Mouse (Mus musculus): Measurements from ENCODE around the gene Hnrnph2.

The Hnrnph2 gene

DNA sequence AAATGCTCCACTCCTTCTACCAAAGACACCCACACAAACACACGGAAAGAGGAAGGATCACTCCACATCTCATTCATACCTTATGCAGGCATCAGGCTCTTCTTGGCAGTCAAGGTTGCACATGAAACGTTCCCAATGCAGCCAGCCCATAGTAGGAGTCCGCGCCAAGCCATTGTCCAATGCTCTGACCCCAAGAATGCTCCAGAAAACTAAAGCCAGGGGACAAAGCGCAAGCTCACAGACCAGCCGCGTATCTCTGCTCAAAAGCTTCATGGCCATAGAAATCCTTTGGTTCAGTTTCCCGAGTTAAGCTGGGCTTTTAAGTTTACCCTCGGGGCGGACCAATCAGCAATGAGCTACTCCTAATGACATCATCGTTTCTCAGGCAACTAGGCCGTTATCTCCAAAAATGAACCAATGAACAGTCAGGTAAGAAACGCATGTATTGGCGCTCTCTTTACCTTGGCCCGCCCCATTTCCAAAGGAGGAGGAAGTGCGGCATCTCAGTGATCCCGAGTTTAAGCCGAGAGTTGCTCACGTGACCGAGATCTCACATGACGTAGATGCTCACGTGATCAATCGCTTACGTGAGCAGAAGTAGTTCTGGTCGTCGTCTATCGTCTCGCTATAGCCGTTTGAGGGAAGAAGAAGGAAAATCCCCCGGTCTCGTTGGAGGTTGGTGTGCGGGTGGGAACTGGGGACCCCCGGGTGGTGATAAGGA lies at the start of gene Hnrnph2, which contains the start of gene Gla:
Hnrnph2 (plus strand) TSS at position 521 of the 721 bp plus-strand sequence.
Gla (minus strand) TSS at position 467 of the 721 bp plus-strand sequence.
- in situ Hi-C loops (cut with MboI), result no loop called here

DNA sequence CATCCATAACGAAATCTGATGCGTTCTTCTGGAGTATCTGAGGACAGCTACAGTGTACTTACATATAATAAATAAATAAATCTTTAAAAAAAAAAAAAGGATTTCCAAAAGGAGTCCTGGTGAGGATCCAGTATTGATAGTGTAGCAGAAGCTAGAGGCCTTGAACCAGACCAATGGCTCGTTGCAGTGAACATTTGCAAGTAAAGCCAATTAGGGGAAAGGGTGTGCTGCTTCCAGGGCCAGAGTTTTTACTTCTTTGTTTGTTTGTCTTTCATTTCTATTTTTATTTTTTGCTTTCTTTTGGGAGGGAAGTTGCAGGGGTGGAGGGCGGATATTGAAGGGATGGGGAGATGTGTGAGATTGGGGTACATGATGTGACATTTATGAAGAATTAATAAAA lies 47.7 kb upstream of the Hnrnph2 start:
- in situ Hi-C loops (cut with MboI), result no loop called here

DNA sequence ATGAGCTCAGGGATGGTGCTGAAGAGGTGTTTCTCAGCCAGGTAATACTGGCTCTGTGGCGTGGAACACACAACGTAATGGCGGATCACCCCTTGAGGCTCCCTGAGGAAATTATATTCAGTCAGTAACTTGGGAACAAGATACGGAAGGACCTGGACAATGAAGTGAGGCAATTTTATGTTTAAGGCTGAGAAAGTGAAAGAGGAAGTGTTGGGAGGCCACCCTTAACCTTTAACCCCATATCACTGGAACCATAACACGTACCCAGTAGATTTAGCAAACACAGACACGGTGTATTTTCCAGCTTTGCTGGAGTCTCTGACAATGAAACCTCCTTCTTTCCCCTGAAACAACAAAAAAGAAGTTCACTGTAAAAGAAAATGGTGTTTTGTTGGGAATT lies 46.6 kb upstream of the Hnrnph2 start:
- in situ Hi-C loops (cut with MboI), result no loop called here

DNA sequence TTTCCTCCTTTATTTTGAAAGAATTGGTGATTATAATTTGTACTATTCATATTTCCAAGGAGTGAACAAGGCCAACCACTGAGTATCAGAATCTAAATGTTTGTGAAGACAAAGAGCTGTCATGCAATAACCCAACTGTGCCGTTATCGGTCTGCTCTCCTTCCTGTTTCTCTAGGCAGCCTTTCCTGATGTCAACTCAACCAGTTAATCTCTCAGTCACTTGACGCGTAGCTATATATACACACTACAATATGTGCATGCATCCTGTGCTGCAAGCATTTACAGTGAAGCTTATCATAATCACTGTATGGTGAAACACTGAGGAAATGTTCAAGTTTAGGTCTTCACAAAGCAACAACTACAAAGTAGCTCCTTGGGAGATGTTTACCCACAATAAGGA lies 36.7 kb upstream of the Hnrnph2 start:
- in situ Hi-C loops (cut with MboI), result no loop called here

DNA sequence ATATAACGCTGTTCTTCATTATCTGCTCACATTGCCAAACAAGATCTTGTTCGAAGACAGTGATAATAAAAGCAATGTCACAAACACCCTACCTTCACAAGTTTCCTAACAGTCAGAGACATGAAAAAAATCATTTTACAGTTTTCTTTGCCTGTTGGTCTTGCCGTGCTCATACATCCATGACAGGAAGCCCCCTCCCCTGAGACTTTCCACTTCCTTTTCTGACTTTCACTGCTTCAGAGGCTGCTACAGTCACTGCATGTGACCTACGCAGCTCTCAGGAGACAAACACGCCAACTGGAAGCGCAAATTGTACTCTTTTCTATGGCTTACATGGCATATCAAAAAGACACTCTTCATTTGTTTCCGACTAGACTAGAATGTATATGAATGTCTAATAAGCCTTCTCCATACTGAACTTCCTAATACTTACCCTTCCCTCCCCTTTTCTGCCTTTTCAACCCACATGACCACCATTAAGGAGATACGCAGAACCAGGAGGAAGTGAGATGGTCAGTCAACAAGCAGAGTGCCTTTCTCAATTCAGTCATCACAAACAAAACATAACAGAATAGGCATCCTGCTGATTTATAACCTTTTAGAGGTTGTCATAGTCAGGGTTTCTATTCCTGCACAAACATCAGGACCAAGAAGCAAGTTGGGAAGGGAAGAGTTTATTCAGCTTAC lies 34.3 kb upstream of the Hnrnph2 start:
- in situ Hi-C loops (cut with MboI), result no loop called here

DNA sequence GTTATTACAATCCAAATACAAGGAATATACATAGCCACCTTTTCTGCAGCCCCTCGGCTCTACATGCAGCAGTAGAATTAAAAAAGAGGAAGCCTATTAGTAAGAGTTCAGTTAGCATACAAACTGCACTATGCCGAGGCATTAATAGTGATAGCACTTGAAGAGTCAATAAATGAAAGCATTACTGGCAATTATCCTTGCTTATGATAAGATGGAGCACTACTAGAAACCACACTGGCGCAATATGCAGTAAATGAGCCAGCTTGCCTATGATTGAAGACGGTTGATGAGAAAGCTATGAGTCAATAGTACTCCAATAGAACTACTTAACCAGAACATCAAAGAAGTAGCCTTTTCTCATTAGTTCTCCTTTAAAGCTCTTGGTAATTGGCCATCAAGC lies 23.1 kb upstream of the Hnrnph2 start:
- in situ Hi-C loops (cut with MboI), result no loop called here

DNA sequence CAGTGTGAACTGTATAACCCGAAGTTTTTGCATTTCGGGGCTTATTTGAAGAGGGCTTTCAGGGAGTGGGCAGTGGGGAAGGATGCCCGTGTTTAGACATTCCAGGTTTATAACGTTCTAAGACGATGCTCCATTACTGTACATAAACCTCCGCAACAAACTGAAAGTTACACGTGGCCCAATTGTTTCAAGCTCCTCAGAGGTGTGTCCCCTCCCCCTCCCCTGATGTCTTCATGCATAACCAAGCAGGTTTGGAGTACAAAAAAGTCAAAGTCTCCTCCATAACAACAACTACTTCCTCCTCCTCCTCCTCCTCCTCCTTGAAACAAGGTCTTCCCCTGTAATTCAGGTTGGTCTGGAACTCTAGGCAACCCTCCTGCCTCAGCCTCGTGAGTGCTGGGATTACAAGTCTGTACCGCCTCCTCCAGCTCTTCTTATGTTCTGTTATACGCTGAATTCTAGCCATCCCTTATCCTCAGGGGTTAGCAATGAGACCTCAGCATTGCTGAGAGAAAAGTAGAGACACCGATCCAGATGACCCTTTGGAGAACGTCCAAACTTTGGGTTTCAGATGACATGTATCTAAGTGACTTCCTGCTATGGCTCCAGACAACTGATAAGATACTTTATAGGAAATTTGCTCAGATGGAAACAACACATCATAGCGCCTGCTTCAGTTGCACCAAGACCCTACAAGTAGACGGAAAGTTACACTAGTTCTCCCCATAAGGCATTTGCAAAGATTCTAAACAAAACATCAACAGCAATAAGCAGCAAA lies 20.3 kb upstream of the Hnrnph2 start:
- in situ Hi-C loops (cut with MboI), result no loop called here

DNA sequence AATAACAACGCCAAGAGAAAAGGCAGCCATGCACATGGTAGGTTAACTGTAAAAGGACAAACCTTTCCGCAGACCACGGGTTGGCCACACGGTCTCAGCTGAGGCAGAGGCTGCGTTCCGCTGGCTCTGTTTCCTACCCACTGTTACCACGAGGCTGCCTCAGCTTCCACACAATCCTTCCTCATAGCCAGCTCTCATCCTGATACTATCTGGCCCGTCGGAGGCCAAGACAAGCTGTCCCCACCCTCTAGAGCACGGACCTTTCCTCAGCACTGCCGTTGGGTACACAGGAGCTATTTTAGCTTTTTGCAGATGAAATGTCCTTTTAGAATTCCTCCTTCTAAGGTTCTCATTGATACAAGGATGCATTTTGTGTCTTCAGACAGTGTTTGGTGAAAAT lies 18.7 kb upstream of the Hnrnph2 start:
- in situ Hi-C loops (cut with MboI), result no loop called here

DNA sequence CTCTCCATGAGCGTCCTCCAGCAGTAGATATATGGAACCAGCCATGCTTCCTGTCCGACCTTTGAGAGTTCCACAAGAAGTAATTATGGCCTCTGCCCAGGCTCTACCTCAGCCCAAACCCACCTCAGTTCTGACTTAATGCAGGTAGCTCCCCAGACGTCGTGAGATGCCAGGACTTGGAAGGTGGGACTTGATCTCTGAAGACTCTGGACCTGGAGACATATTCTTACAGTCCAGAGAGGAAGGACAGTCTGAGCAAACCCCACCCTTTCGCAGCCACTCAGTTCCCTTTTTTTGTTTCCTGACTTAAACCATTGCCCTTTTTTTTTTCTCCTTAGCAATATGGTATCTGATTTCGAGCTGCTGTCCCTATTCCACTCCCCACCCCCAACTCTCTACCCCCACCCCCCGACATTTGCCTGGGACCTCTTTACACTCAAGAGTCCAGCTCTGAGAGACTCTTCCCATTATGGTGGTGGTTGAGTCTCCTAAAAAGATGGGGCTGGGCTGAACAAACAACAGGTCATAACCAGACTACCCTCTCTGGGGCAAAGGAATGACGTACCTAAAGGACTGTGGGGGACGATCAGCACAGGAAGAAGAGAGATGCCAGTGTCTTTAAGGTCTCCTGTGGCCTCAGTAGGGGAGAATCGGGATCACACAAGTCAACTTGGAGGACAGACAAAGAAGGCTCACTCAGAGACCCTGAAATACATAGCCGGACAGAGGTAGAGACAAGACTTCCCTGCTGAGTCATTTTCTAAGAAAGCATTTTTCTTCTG lies 17.9 kb upstream of the Hnrnph2 start, which contains the start of gene Btk:
Btk (minus strand) TSS at position 683 of the 782 bp plus-strand sequence.
- in situ Hi-C loops (cut with MboI), result no loop called here

DNA sequence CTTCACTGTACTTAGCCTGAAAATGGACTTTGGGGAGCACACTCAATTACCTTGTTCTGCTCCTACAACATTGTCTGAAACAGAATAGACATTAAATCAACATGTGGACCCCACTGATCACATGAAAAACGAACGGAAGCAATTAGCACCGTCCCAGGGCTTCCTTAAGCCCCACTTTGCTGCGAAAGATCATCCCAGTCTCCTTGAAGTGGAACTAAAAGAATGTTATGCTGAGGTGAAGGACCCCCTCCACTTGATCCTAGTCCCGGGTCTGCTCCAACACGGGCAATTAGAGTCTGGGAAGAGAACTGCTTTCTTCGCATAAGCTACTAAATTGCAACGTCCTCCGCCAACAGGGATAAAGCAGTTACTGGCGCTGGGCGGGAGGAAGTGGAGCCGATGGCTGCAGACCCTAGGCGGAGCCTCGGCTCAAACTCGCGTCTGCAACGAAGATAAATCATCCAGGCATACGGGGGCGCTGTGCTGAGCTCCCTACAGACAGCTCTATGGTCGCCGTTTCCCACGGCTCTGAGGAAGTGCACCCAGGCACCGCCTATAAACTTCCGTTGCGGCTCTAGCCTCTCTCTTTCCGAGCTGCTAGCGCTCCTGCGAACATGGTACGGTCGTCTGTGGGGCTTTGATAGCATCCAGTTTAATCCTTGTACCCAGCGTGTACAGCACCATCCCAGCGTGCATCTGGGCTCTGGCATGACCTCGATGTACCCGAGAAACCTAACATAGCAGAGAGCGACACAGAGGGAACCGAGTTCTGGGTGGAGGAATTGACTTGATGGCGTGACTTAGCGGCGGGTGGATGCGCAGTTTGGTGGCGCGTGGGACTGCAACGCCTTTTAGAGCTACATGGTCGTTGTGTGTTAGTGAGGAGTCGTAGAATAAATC lies 15.6 kb upstream of the Hnrnph2 start, which contains the start of gene Rpl36a:
Rpl36a (plus strand) TSS at position 552 of the 900 bp plus-strand sequence.
- in situ Hi-C loops (cut with MboI), result no loop called here

DNA sequence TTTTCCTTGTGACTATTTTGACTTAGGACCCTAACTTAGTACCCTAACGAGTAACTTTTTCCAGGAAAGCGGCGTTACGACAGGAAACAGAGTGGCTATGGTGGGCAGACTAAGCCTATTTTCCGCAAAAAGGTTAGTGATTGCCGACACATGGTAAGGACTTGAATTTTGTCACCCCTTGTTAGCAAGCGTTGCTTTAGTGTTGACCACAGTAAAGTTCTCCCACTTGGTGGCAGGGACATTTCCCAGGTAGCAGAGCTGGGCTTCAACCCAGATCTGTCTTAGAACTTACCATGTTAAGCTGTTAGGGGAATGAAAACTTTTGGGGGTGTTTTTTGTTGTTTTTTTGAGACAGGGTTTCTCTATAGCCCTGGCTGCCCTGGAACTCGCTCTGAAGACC lies 14.5 kb upstream of the Hnrnph2 start:
- in situ Hi-C loops (cut with MboI), result no loop called here

DNA sequence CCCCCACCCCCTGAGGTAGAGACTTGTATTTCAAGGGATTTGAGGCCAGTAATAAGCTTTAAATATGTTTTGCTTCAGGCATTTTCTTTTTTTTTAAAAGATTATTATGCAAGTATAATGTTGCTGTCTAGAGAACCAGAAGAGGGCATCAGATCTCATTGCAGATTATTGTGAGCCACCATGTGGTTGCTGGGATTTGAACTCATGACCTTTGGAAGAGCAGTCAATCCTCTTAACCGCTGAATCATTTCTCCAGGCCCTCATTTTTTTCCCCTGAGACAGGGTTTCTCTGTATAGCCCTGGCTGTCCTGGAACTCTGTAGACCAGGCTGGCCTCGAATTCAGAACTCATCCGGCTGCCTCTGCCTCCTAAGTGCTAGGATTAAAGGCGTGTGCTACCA lies 12.7 kb upstream of the Hnrnph2 start:
- in situ Hi-C loops (cut with MboI), result no loop called here

DNA sequence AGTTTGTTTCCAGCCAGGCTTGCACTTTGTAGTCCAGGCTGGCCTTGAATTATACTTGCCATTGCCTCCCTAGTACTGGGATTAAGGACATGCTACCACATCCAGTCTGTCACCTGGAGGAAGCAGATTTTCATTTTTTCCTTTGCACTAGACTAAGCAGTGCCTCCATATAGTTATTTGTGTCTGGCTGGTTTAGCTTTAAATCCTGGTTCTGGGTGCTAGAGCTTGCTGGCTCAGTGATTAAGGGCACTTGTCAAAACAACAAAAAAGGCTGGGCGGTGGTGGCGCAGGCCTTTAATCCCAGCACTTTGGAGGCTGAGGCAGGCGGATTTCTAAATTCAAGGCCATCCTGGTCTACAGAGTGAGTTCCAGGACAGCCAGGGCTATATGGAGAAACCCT lies 12.0 kb upstream of the Hnrnph2 start:
- in situ Hi-C loops (cut with MboI), result no loop called here

DNA sequence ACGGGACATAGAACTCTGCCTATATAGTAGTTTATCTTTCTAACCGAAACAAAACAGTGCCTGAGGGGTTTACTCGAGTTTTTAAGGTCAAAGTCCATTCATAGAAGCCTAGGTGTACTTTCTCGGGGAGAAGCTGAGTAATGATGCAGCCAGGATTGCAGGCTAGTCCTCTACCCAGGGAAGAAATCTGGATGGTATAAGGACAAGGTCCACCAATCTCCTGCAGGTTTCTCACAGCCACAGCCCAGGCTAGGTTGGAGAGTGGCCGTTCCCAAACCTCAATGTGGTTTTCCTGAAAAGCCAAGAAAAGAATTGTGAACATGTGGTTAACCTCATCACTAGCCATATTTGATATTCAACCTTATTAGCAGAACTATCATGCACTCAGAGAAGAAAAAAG lies 11.1 kb upstream of the Hnrnph2 start:
- in situ Hi-C loops (cut with MboI), result no loop called here

DNA sequence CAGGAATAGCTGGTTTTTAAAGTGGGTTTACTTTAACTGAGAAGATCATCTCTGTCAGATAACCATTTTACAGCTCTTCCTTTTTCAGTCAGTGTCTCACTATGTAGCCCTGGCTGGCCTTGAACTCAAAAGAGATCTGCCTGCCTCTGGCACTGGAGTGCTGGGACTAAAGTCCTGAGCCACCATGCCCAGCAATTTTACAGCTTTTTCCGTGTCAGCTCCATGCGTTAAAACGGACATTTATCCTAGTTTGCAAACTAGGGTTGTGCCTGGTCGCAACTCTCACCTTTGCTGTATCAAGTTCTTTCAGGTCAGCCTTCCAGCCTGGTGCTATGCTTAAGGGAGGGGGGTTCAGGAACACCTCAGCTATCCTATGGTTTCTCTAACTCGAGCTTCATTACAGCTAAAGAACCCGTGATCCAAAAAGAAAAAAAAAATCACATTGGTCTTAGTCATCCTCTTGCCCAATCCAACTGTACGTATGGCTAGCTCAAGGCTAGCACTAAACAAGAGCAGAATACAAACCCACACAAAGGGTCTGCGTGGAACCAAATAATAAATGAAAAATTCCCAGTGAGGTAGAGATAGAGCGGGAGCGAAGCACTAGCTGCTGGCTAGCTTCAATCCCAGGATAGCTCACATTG lies 935 bp upstream of the Hnrnph2 start:
- in situ Hi-C loops (cut with MboI), result no loop called here

DNA sequence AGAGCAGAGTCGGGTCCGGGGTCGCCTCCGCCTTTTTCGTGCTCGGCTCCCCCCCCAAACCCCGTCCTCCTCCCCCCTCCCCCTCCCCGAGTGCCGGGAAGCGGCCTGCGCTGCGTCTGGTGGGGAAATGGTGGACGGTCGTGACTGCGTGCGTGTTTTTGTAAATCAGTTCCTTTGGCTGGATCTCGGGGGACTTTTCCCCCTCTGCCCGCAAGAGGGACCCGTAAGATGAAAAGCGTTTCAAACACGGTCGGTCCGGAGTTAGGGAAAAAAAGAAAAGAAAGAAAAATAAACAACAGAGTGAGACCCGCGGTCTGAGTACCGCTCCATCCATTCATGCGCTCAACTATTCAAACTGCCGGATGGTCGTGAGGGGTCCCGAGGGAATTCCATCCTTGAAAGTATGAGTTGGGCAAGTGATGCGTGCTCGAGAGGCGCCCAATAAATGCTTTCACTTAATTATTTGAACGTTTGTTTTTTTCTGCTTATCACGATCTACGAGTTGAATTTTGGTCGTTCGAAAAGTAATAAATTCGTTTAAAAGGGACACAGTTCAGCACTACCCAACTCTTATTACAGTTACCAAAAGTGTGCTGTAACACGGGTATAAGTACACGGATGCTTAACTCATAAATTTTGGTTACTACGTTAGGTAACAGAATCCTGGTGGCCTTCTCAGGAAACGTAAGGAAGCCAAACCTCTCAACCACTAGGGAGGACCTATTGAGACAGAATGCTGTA lies 571 bp downstream of the Hnrnph2 start:
- in situ Hi-C loops (cut with MboI), result no loop called here

DNA sequence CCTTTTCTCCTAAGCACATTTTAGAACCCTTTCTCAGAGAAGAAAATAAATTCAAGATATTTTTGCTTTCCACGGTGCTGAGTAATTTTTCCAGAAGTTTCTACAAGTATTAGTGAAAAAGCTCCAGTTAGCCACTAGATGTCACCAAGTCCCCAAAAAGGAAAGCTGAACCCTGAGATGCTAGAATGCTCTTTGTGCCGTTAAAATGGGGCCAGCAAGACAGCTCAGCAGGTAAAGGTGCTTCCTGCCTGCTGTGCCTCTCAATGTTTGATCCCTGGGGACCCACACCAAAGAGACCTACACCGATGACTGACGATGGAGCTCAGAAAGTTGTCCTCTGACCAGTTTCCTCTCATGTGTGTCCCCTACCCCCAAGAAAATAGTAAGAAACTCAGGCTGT lies 8.5 kb downstream of the Hnrnph2 start:
- in situ Hi-C loops (cut with MboI), result loop anchor here (5.0 kb wide), 1 partner anchor 52 kb away; no protein-coding TSS in a partner anchor

DNA sequence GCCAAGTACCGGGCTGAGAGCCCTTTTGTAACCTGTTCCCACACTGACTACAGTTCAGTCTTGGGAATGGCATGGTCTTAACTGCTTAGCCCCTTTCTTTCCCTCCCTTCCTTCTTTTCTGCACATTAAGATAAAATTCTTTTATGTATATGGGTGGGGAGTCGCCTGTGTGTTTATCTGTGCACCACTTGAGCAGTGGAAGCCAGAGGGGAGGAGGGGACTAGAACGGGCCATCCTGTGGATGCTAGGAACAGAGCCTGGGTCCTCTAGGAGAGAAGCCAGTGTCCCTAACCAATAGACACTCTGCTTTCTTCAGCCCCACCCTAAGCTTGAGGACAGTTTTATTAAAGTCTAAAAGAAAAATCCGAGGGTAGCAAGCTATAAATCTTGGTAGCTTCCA lies 10.0 kb downstream of the Hnrnph2 start:
- in situ Hi-C loops (cut with MboI), result no loop called here

DNA sequence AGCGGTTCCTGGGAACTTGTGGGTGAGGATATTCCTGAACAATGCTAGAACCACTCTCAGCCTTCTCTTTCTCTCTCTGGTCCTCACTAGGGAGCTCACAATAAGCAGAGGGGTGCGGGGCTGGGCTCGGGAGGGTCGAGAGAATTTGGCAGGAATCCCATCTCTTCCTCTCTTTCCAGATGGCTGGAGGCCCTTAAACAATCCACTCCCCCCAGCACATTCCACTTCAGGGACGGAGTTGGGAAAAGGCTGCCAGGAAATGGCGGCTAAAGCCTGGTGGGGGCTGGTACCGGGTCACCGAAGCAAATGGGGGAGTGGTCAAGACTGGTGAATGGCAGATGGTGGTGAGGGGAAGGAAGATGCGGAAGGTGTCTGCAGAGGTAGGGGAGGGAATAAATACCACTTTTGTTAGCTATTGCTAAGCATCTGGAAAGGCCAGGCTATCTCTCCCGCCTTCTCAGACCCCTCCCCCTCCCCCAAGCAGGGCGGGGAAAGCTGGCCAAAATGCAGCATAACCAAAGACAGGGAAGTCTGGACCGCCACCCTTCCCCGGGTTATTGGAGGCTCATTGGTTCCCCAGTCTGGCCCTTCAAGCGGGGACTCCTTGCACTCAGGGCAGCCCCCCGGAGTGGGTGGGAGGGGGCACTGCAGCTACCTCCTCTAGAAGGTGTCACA lies 11.4 kb downstream of the Hnrnph2 start:
- in situ Hi-C loops (cut with MboI), result no loop called here
